Mouse (Mus musculus) cerebellum, adult 8-10 months (tissue): ENCODE data around the gene Srsf2.

ENCODE experiments used
- DNase-seq: peaks from one replicate; pipeline ENCODE4 v3.0.0; 2022

Srsf2 gene

GRCm38 (mm10) chr11:116807938-116808606 lies 44.8 kb downstream of the Srsf2 start:
- DNase-seq, result peak; percentile 87

GRCm38 (mm10) chr11:116807526-116807925 lies 45.4 kb downstream of the Srsf2 start:
- DNase-seq, result no peak

DNA sequence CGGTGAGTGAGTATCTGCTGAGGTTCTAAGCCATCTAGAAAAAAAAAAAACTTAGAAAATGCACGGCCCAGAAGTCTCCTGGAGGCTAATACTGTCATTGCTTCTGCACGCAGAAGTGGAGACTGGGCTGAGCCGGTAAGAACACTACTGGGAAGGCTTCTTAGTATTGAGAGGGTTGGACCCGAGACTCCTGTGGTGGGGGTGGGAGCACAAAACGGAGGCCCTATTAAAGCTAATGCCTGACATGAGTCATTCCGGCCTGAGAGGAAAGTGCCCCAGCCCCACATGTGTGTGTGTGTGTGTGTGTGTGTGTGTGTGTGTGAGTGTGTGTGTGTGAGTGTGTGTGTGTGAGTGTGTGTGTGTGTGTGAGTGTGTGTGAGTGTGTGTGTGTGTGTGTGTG lies 45.8 kb downstream of the Srsf2 start:
- DNase-seq, result no peak

GRCm38 (mm10) chr11:116806136-116807071 lies 46.5 kb downstream of the Srsf2 start:
- DNase-seq, result no peak

DNA sequence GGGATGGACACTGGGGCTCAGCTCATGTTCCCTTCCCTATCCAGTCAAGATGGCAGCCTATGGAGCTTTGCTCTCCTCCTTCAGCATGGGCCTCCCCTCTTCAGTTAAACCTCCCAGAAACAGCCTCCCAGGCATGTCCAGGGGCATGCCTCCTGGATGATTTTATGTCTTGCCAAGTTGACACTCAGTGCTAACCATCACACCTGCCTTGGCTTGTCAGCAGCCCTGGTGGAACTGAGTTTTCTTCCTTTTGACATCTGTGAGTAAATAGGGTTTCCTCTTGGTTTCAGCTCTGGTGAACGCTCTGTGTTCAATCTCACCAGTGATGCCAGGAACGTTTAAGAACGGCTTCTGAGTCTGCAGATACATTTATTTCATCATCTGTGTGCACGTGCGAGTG lies 50.2 kb downstream of the Srsf2 start:
- DNase-seq, result no peak

DNA sequence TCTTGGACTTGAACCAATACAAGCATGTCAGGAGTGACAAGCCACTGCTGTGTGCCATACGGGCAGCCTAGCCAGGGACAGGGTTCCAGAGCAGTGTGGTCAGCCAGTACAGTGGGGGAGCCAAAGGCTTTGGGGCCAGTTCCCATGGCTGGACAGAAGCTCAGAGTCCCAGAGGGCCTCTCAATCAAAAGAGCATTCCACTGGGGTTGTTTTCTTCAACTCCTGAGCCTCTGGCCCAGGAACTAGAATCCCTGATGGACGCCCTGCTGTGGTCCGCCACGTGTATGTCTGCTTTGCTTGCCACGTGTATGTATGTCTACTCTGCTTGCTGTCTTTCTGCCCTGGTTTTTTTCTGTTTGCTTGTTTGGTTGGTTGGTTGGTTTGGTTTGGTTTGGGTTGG lies 51.8 kb downstream of the Srsf2 start:
- no peak for DNase-seq
